Mouse (Mus musculus): ENCODE measurements at regions not wholly inside any gene's neighbourhood (a gene's known extent, or its start where the extent isn't known, plus 50 kb on each side); places are given as distances from the start of the nearest gene placed in this dataset.

DNA sequence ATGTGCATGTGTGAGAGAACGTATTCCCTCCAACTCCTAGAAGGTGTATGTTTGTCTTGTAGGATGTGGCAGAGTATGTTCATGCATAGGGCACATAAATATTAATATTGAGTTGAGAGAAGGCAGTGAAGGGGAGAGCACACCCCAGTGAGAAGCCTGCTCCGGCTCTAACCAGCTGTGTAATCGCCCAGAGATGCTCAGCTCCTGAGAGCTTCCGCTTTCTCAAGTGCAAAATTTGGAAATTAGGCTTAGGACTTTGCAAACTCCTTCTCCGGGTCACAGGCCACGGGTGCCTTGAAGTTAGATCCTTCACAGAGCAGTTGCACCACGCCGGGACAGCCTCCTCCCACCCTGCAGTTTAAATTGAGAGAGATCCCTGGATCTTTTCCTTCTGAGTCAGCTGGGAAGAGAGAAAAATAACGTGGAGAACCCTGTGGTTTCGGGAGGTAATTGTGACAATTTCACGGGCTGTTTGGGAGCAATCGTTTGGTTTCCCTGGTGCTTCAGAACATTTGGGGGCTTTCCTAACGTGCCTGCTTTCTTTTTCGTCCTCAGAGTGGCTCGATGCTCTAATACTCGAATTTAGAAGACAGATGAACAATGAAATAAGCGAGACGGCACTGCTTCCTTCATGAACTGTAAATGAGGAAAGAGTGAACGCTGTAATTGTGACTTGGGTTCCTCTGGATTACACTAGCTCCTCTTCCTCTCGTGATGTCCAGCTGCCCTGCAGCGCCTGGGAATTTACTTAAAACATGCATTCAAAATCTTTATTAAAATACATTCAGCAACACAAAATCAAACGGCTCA is 263.0 kb upstream of the Adamts16 start:
- TF ChIP-seq GATA1 (IDR thresholded peaks at IDR 0.05; ENCODE audit: borderline replicate concordance, low read length) (no peak), CTCF (IDR thresholded peaks at IDR 0.05; ENCODE audit: low read depth, low read length) (no peak), POLR2AphosphoS5 (IDR thresholded peaks at IDR 0.05; ENCODE audit: insufficient replicate concordance, low read depth, low read length) (no peak), TAL1 (conservative IDR thresholded peaks at IDR 0.05; ENCODE audit: low read depth, low read length) (no peak), GATA2 (IDR thresholded peaks at IDR 0.05; ENCODE audit: borderline replicate concordance, low read depth, low read length) (no peak)

Data from G1E (cell line).